Mouse (Mus musculus) neural tube, postnatal 0 days (tissue): ENCODE results near the gene Slmap. TPM values are rescaled to one million over a fixed set of nuclear protein-coding genes. Genes with fewer than 3 reads are reported as not detected.

ENCODE experiments used
- polyA plus RNA-seq: library from polyadenylated mRNA; unstranded; fragments of >200 nt; fragmentation: Nextera tagmentation; extraction: Ambion mirVana; gene quantifications from 2 replicates; pipeline ENCODE4 v1.2.1, GENCODE M21; 2015

Slmap gene
- polyA plus RNA-seq, result 15.3 and 15.7 TPM in 2 replicates

GRCm38 (mm10) chr14:26534757-26535479, at the start of gene Slmap:
Slmap (minus strand) TSS chr14:26534931.

GRCm38 (mm10) chr14:26573556-26573955, 38.8 kb upstream of the Slmap start, which contains the start of gene Dennd6a:
Dennd6a (plus strand) TSS chr14:26573856.

Other genes with a start within 250 kb of the Slmap start
- 16.8 and 20.9 TPM in 2 replicates for gene Dennd6a, start 38.9 kb upstream of the Slmap start, polyA plus RNA-seq
- 377 and 403 TPM in 2 replicates for gene Arf4, start 103.1 kb upstream of the Slmap start, polyA plus RNA-seq
- 9.5 and 10.0 TPM in 2 replicates for gene Pde12, start 135.0 kb upstream of the Slmap start, polyA plus RNA-seq
- gene Dnah12, start 158.3 kb upstream of the Slmap start, polyA plus RNA-seq, result 0.35 and 0.43 TPM in 2 replicates